Mouse (Mus musculus): ENCODE measurements at regions not wholly inside any gene's neighbourhood (a gene's known extent, or its start where the extent isn't known, plus 50 kb on each side); places are given as distances from the start of the nearest gene placed in this dataset.

DNA sequence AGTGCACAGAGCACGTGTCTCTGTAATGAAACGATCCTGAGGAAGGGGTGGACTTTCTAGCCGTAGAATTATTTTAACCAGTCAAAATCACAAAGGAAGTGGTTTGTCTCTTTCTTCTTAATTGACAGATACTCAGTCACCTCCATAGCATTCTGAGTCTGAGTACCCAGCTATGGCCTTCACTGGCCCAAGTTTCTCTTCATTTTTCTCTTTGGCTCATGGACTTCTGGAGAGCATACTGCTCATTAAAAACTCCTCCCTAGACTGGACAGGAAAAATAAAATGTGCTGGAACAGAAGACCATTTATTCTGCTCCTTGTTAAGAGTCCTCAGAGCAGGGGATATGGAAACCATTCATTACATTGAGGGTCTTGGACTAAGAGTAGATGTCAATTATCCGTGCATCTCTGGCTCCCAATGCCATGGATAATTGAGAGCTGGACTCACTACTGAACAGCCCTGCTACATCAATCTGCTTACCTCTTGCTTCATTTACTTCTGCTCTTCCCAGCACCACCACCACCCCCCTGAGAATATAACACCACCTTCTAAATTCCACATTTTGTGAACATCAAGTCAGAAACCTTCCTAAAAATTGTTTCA, 287.5 kb upstream of the Intu start:
- no peaks in the 10 kb centered on the region for H3K36me3 ChIP-seq
- no peak for ATAC-seq (ENCODE audit: low FRiP score, low read depth)
- 59% methylated on average over 4 of the region's 4 CpGs for WGBS

DNA sequence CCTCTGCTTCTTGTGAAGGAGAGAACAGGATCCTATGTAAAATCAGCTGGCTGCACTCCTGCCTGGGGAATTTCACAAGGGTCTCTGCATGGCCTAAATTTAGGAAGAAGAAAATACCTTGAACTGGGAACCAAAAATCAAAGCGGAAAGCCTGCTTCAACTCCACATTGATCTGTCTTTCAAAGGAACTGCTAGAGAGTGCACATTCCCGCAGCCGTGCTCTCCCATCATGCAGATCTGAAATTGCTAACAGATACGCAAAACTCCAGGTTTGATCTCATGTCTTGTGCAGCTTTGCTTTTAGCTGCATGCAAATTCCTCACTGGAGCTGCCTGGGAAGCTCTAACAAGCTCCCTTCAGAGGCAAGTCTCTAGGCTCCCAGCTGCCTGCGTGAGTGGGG, 276.7 kb upstream of the Intu start:
- Histone ChIP-seq H3K27me3 (replicated peaks) (no peaks in the 10 kb centered on the region), H3K4me2 (replicated peaks) (no peak overlapping the region), H3K9ac (no peak overlapping the region), H3K9me3 (no peaks in the 10 kb centered on the region), H3K4me3 (no peak overlapping the region), H3K27ac (no peak overlapping the region), H3K36me3 (no peaks in the 10 kb centered on the region), H3K4me1 (no peaks in the 10 kb centered on the region)
- WGBS = 63% methylated on average over 5 of the region's 5 CpGs
- no peak for ATAC-seq (ENCODE audit: low FRiP score, low read depth)

More for the DNA sequence above, 287.5 kb upstream of the Intu start:
- no peak overlapping the region for H3K9ac ChIP-seq
- no peaks in the 10 kb centered on the region for H3K4me1 ChIP-seq
- H3K4me2 ChIP-seq (replicated peaks) = no peak overlapping the region
- no peak overlapping the region for H3K27ac ChIP-seq
- no peak overlapping the region for H3K4me3 ChIP-seq
- no peaks in the 10 kb centered on the region for H3K27me3 ChIP-seq (replicated peaks)
- no peaks in the 10 kb centered on the region for H3K9me3 ChIP-seq

DNA sequence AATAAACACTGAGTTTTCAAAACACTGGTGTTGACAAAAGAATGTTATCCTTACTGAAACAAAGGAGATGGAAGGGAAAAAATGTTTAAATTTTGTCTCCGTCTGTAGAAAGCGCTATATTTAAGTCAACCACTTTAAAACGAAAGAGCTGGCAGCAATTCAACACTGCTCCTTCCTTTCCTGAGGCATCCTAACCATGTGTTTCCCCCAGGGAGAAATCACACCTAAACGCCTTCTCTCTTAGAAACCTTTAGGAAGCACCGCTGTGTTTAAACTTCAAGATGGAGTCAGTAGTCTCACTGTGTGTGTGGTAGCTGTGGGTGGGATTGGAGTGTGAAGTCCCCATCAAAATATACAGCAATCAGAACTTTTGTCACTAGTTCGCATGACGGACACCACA, 268.6 kb upstream of the Intu start:
- no peak overlapping the region for H3K27ac ChIP-seq
- H3K9me3 ChIP-seq = no peaks in the 10 kb centered on the region
- no peak overlapping the region for H3K4me2 ChIP-seq (replicated peaks)
- no peak for ATAC-seq (ENCODE audit: low FRiP score, low read depth)
- no peak overlapping the region for H3K4me3 ChIP-seq
- H3K27me3 ChIP-seq (replicated peaks) = no peaks in the 10 kb centered on the region
- WGBS = 87% methylated on average over 7 of the region's 7 CpGs
- H3K9ac ChIP-seq = no peak overlapping the region
- no peaks in the 10 kb centered on the region for H3K36me3 ChIP-seq
- H3K4me1 ChIP-seq = no peaks in the 10 kb centered on the region

DNA sequence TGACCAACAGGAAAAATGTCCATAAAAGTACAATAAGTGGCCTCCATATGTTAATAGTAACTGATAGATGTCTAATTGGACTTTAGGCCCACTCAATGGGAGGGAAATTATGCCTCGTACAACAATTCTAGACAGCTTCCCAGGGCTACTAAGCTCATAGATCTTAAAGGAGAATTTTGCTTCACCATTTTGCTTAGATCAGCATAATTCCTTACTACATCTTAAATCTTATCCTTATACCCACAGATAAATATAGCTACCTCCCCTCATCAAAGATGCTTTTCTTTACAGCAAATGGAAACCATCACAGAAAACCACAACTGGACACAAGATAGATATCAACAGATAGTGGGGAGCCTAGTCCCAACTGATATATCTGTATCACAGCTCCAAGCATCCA, 263.6 kb upstream of the Intu start:
- WGBS = 88% methylated on average over 1 of the region's 1 CpGs
- Histone ChIP-seq H3K9ac (no peak overlapping the region), H3K4me3 (no peak overlapping the region), H3K36me3 (no peaks in the 10 kb centered on the region), H3K4me2 (replicated peaks) (no peak overlapping the region), H3K9me3 (no peaks in the 10 kb centered on the region), H3K4me1 (no peaks in the 10 kb centered on the region), H3K27ac (no peak overlapping the region), H3K27me3 (replicated peaks) (no peaks in the 10 kb centered on the region)
- no peak for ATAC-seq (ENCODE audit: low FRiP score, low read depth)

DNA sequence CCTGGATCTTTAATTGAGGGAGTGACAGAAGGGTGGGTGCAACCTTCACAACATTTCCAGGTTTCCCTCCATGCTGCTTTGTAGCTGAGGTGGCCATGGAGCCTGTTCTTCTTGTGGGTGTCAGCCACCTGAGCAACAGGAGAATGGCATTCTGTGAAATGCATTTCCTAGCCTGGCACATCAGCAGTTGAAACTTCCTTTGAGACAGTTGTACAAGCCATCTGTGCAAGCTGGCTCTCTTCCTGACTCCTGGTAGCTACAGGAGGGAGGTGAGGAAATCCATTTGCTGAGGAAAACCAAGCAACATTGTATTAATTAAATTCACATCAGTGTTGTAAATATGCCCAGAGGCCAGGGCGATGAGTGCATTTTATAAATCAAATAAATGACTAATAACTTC, 248.2 kb upstream of the Intu start:
- Histone ChIP-seq H3K36me3 (no peaks in the 10 kb centered on the region), H3K4me1 (no peaks in the 10 kb centered on the region), H3K27me3 (replicated peaks) (no peaks in the 10 kb centered on the region), H3K4me3 (no peak overlapping the region), H3K9ac (no peak overlapping the region), H3K4me2 (replicated peaks) (no peak overlapping the region), H3K27ac (no peak overlapping the region), H3K9me3 (no peaks in the 10 kb centered on the region)
- no peak for ATAC-seq (ENCODE audit: low FRiP score, low read depth)
- WGBS = 89% methylated on average over 1 of the region's 1 CpGs

DNA sequence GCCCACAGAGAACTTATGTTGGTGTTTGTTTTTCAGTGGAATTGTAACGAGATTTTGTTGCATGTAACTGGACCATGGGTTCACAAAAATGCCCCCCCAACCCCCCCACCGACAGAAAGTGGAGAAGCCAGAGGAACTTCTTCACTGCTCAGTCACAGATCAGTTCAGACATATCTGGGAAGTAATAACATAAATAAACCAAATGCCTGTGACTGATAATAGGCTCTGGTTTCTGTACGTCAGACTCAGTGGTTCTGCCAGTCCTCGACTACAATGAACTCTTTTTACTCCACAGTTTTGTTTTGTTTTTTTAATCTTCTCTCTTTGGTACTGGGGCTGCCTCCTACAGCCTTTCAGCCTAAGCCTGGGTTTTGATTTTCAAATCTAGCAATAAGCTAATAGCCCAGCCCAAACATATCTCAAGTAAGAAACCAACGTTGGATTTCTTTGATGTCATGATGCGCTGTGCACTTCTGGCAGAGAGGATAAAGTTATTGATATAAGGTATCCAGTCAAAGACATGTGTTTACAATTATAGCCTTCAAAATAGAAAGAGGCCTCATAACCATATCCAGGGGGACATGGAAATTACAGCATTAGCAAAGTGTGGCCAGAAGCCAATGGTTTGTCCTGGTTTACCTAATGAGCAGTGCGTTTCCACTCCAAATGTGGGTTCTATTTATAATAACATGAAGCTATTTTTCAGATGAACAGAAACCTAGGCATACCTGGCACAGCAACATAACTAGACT, 244.0 kb upstream of the Intu start:
- 79% methylated on average over 7 of the region's 7 CpGs for WGBS
- Histone ChIP-seq H3K27me3 (replicated peaks) (no peaks in the 10 kb centered on the region), H3K9me3 (no peaks in the 10 kb centered on the region), H3K4me1 (no peaks in the 10 kb centered on the region), H3K4me2 (replicated peaks) (no peak overlapping the region), H3K27ac (no peak overlapping the region), H3K4me3 (no peak overlapping the region), H3K9ac (no peak overlapping the region), H3K36me3 (no peaks in the 10 kb centered on the region)
- ATAC-seq (ENCODE audit: low FRiP score, low read depth) = no peak

DNA sequence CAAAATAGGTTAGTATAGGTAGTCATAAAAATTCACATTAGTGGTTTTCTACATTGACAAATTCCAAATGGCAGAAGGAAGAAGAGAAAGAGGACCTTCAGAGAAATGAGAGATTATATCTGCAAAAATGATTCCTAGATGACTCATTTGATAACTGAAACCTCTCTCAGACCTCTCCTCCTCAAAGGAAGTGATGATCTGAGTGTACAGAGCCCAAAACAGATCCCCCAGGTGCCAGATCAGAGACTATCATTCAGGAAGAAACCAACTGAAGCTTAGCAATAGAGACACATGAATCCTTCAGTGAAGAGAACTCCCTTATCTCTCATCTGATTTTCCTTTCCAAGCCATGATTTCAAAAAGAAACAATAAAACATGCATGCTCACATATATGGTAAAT, 234.0 kb upstream of the Intu start:
- no peak overlapping the region for H3K9ac ChIP-seq
- no peak for ATAC-seq (ENCODE audit: low FRiP score, low read depth)
- H3K4me3 ChIP-seq = no peak overlapping the region
- H3K27me3 ChIP-seq (replicated peaks) = no peaks in the 10 kb centered on the region
- H3K27ac ChIP-seq = no peak overlapping the region
- no peaks in the 10 kb centered on the region for H3K4me1 ChIP-seq
- no peaks in the 10 kb centered on the region for H3K9me3 ChIP-seq
- H3K4me2 ChIP-seq (replicated peaks) = no peak overlapping the region
- H3K36me3 ChIP-seq = no peaks in the 10 kb centered on the region

DNA sequence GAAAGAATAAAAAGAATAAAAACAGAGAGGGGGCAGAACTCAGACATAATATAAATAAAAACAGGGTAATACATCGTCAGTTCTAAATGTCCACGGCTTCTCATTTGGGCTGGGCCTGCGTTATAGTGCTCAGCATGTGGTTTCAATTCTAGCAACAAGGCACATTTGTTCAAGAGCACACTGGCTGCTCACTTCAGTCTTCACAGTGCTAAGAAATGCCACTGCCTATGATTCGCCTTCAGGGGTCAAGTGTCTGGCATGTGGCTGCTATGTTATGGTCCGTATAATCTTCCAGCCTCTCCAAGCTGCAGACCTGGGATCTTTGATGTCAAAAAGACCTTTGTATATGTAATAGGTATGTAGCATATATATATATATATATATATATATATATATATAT, 210.8 kb upstream of the Intu start:
- WGBS = 59% methylated on average over 5 of the region's 5 CpGs
- Histone ChIP-seq H3K4me1 (no peaks in the 10 kb centered on the region), H3K4me2 (replicated peaks) (no peak overlapping the region), H3K4me3 (no peak overlapping the region), H3K27ac (no peak overlapping the region), H3K9ac (no peak overlapping the region), H3K36me3 (no peaks in the 10 kb centered on the region), H3K27me3 (replicated peaks) (no peaks in the 10 kb centered on the region), H3K9me3 (no peaks in the 10 kb centered on the region)
- no peak for ATAC-seq (ENCODE audit: low FRiP score, low read depth)

DNA sequence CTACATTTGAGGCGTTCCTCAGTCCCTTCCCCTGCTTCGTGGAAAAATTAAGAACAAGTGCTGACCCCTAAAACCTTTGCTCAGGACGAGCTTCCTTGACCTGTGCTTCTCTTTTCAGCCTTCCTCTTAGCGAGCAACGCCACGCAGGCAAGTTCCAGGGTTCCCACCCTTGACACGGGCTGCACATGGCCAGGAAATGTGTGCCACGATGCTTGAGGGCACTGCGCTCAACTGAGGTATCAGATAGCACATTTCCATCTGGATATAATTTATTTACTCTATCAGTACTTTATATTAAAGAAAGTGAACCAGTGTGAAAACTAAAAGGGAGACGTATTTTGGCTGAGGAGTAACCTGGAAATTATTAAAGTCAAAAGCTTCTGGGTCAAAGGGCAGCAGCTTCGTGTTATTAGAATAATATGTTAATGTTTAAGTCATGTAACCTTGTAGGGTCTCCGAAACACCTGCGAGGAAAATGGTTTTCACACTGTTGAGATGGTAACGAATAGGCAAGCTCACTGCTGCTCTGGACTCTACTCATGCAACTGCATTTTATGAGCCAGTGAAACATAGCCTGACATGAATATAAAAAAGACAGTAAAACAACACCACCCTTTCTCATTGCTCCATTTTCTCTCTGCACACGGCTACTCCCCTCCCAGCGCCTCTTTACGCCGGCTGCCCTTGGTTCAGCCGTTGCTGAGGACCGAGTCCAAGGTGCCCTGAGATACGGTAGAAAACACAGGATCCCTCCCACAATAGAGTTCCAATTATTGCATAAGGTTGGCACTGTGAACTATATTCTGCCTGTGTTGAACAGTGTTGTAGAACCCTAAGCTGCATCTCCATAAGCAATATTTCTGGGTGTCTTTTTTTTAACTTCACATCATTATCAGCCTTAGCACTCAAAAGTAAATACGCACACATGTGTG, 204.9 kb upstream of the Intu start:
- H3K36me3 ChIP-seq = no peaks in the 10 kb centered on the region
- no peaks in the 10 kb centered on the region for H3K4me1 ChIP-seq
- no peaks in the 10 kb centered on the region for H3K27me3 ChIP-seq (replicated peaks)
- no peak overlapping the region for H3K4me2 ChIP-seq (replicated peaks)
- 84% methylated on average over 22 of the region's 22 CpGs for WGBS
- H3K9ac ChIP-seq = no peak overlapping the region
- no peaks in the 10 kb centered on the region for H3K9me3 ChIP-seq
- ATAC-seq (ENCODE audit: low FRiP score, low read depth) = no peak
- H3K27ac ChIP-seq = no peak overlapping the region
- no peak overlapping the region for H3K4me3 ChIP-seq

DNA sequence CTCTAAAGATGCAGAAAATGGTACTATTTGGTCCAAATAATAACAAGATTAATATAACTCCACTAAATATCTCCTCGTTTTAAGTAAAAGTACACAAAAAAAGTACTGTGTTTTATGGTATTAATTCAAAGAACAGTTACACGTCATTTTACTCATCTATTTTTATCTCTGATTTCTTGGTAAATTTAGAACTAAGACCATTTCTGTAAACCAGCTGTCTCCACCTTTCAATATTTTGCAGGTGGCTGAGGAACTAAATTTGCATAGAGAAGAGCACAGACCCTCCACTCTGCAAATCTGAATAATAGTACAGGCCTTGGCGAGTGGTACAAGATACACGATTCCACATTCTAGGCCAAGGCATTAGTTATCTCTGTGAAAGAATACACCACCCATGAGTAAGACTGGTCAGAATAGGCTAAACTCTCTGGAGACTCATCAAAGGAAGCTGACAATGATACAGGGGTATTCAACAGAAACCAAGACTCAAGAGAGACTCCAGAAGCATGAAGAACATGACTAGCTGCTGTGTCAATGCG, 191.5 kb upstream of the Intu start:
- H3K9ac ChIP-seq = no peak overlapping the region
- no peak for ATAC-seq (ENCODE audit: low FRiP score, low read depth)
- H3K4me1 ChIP-seq = no peaks in the 10 kb centered on the region
- H3K9me3 ChIP-seq = no peaks in the 10 kb centered on the region
- 90% methylated on average over 5 of the region's 5 CpGs for WGBS
- no peaks in the 10 kb centered on the region for H3K36me3 ChIP-seq
- H3K4me3 ChIP-seq = no peak overlapping the region
- no peaks in the 10 kb centered on the region for H3K27me3 ChIP-seq (replicated peaks)
- no peak overlapping the region for H3K4me2 ChIP-seq (replicated peaks)
- no peak overlapping the region for H3K27ac ChIP-seq

DNA sequence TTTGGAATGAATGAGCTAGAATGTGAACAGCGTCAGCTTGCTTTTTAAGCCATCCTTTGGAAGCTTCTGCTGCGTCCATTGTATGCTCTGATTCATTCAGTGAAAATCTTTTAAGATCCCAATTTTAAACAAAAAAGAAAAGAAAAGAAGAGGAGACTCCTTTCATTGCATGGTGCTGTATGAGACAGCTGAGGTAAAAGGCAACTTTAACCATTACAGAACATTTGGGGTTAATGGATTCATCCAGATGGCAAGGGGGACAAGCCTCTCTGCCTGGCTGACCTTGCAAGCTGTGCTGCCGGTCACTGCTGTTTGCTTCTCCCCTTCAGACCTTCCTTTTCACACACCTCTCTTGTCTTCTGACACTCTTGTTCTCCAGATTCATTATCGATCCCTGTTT, 176.0 kb upstream of the Intu start:
- no peaks in the 10 kb centered on the region for H3K9me3 ChIP-seq
- H3K9ac ChIP-seq = no peak overlapping the region
- no peaks in the 10 kb centered on the region for H3K4me1 ChIP-seq
- no peak overlapping the region for H3K4me3 ChIP-seq
- WGBS = 31% methylated on average over 4 of the region's 4 CpGs
- H3K27me3 ChIP-seq (replicated peaks) = no peaks in the 10 kb centered on the region
- no peak; the same call in 1 of the 2 replicates for ATAC-seq (ENCODE audit: low FRiP score, low read depth)
- no peak overlapping the region for H3K4me2 ChIP-seq (replicated peaks)
- no peak overlapping the region for H3K27ac ChIP-seq
- no peaks in the 10 kb centered on the region for H3K36me3 ChIP-seq

DNA sequence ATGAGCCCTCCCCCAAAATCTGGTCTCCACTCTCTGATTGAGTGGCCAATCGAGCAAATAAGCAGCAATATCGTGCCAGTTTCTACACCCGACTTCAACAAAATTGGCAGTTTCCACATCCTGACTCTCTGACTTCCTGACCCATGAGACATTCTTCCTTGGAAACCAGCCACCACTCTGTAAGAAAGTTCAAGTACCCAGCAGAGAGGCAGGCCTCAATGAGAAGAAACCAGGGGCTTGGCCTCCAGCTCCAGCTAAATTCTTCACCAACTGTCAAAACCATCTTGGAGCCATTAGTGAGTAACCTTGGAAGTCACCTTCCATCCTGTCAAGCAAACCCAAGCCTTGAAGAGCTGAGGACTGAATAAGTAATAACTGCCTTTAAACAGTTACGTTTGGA, 162.7 kb upstream of the Intu start:
- H3K4me1 ChIP-seq = 0 out of 2 replicates have a peak, but pooled peaks cover 5% of the 10 kb centered on the region
- no peak for ATAC-seq (ENCODE audit: low FRiP score, low read depth)
- H3K9ac ChIP-seq = no peak overlapping the region
- WGBS = 87% methylated on average over 4 of the region's 4 CpGs
- H3K27me3 ChIP-seq (replicated peaks) = no peaks in the 10 kb centered on the region
- no peaks in the 10 kb centered on the region for H3K36me3 ChIP-seq
- H3K4me2 ChIP-seq (replicated peaks) = no peak overlapping the region
- no peak overlapping the region for H3K27ac ChIP-seq
- no peak overlapping the region for H3K4me3 ChIP-seq
- no peaks in the 10 kb centered on the region for H3K9me3 ChIP-seq

Measured in neural tube, embryonic 12.5 days (tissue).